Mouse (Mus musculus) heart, postnatal 14 days (tissue): ENCODE measurements around the gene Sectm1a. TPM values are rescaled to one million over a fixed set of nuclear protein-coding genes. Genes with fewer than 3 reads are reported as not detected.
A peak's percentile ranks its signal among the peaks of the same experiment; 100 is the strongest.
"Not testable (repeated sequence)": the region's sequence is repeated elsewhere in the genome, so short reads cannot be mapped to it uniquely, and the experiment has no call there.

Experiments
- DNase-seq, 2 experiments: peaks; one replicate each; pipeline ENCODE4 v3.0.0; 2021 to 2022
- intact Hi-C: fragments of 180-260 bp; cut with DNase I; formaldehyde crosslinking; loops from one replicate; pipeline ENCODE4 v1.15.1; 2025
- total RNA-seq, 2 experiments: library from RNA; stranded (reverse); gene quantifications; 2 replicates each; pipeline ENCODE4 v1.2.3; 2021

The Sectm1a gene
- total RNA-seq, 2 experiments from 2014 or later: not detected

DNA sequence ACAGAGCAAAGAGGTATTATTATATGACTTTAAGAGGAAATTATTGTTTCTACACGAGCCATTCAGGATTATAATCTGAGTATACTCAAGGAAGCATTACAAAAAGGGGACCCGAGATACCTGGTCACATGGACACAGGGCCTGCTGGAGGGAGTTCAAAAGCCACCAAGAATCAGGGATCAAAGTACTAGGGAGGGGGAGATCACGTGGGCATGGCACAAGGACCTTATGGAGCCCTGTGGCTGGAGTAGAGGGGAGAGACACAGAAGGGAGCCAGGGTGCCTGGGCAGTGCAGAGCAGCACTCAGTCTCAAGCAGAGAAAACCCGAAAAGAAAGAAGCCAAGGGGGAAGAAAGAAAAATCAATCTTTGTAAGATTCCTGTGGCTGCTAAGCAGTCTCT is 28.6 kb downstream of the Sectm1a start:
- intact Hi-C loops: no loop called here
- no peak for DNase-seq

GRCm38 (mm10) chr11:121051793-121052192 is 29.2 kb downstream of the Sectm1a start:
- peak; percentile 17 to 21 for DNase-seq
- intact Hi-C loops: no loop called here

- DNase-seq: no peak
- intact Hi-C loops: no loop called here
Observed at GRCm38 (mm10) chr11:121049840-121050239, 31.2 kb downstream of the Sectm1a start.

DNA sequence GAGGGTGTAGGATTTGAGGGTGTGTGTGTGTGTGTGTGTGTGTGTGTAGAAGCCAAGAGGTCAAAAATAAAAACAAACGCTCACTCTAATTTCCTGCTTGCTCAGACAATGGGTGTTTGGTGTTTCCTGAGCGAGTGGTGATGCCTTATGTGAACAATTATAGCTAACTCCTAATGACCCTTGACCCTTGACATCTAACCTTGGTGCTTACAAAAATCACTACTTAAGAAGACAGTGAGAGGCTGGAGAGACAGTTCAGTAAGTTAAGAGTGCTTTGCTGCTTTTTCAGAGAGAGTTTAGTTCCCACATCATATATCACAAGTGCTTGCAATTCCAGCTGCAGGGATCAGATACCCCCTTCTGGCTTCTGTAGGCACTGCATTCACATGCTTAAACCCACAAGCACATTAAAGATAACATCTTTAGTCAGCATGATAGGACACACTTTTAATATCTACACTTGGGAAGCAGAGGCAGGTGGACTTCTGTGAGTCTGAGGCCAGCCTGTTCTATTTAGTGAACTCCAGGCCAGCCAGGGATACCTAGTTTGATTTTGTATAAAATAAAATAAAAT is 33.1 kb downstream of the Sectm1a start:
- no peak for DNase-seq
- intact Hi-C loops: no loop called here

- DNase-seq: no peak
- intact Hi-C loops: no loop called here
Observed at GRCm38 (mm10) chr11:121045286-121045685, 35.7 kb downstream of the Sectm1a start.

- intact Hi-C loops, DNase-seq: not testable (repeated sequence)
Observed at GRCm38 (mm10) chr11:121043025-121043424, 38.0 kb downstream of the Sectm1a start.

DNA sequence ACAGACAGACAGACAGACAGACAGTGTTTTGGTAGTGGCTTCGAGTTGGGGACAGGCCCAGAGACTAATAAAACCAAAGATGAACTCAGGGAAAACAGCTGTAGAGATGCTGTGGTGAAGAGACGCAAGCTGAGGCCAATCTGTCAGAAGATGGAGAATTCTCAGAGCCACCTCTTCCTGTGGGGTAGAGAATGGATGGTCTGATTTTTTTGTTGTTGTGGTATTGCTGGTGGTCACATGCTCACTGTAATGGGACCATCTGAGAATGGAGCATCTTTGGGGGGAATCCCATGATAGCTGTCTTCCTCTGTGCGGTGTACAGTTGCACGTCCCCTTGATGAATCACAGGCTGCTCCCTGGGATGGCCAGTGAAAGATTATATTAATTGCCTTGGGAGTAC is 38.5 kb downstream of the Sectm1a start:
- no peak for DNase-seq
- intact Hi-C loops: no loop called here

GRCm38 (mm10) chr11:121041636-121042035 is 39.4 kb downstream of the Sectm1a start:
- DNase-seq: no peak
- intact Hi-C loops: loop anchor here (1.0 to 2.0 kb wide), 3 partner anchors 23 to 321 kb away; no protein-coding TSS in a partner anchor

DNA sequence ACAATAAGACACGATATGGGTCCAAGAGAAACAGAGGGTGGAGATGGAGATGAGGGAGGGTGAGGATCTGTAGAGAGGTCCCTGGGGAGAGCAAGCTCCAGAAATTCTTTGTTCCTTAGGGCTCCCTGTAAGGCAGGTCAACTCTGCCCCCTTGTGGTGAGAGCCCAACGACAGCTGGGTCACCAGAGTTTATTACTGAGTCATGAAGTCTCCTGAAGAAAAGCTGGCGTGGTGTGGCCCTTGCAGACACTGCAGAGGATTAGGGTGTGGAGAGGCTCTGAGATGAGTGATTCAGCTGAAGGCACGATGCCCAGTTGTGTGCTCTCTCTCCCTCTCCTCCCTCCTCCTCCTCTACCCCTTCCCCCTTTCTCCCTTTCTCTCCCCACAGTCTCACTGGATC is 39.8 kb downstream of the Sectm1a start:
- intact Hi-C loops: loop anchor here (1.0 to 2.0 kb wide), 3 partner anchors 22 to 321 kb away; no protein-coding TSS in a partner anchor
- peak; percentile 82 to 91 for DNase-seq

DNA sequence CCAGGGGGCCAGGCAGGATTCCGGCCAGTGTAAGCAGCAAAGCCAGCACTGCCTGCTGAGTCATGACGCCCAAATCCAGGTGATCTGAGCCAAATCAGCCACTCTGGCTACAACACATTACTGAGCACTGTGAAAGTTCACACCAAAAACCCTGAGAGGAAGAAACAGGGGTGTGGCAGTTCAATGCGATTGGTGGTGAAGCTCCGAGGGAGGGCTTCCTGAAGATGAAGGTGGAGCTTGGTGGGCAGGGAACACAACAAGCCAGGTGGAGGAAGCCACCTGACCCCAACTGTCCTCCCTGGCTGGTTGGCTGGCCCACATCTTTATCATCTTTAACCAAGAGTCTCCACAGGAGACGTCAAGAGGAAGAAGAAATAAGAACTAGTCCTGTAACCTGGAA is 41.7 kb downstream of the Sectm1a start, which contains the start of gene Cd7:
Gene Cd7, minus strand, starts transcription at position 117 of the 400 bp plus-strand sequence.
- intact Hi-C loops: no loop called here
- no peak for DNase-seq

DNA sequence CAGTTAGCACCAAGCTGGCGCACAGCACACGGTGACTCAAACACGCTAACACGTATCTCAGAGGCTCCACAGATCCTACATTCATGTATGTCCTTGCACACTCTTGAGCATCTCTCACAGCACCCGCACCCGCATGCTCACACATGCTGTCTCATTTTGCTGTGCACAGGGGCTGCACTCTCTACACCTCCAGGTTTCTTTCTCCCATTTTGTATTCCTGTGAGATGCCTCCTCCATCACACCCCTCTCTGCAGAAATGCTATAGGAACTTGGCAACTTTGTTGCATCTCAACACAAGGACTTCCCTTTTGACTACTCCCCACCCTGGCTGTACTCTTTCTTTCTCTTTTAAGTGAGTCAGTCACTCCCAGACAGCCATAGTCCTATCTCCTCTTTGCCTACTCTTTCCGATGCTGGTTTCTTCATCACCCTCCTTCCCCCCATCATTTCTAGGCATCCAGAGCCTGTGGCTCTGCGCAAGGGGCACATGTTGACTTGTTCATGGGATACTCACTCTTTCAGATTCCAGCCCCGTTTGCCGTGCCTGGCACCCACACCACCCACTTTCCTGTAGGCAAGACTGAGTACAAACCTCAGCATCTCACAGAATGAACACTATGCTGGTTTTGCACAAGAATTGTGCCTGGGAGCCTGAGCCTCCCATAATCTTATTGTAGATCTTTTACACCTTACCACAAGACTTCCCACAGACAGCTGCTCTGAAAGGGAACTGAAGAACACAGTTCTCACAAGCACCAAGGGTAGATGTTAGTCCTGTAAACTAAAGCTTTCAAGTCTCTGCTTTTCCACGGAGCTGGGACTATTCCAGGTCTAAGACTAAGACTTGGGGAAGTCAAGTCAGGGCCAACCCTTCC is 42.4 kb downstream of the Sectm1a start:
- intact Hi-C loops: no loop called here
- DNase-seq: no peak

GRCm38 (mm10) chr11:121033118-121033517 is 47.9 kb downstream of the Sectm1a start:
- DNase-seq: no peak
- intact Hi-C loops: no loop called here

DNA sequence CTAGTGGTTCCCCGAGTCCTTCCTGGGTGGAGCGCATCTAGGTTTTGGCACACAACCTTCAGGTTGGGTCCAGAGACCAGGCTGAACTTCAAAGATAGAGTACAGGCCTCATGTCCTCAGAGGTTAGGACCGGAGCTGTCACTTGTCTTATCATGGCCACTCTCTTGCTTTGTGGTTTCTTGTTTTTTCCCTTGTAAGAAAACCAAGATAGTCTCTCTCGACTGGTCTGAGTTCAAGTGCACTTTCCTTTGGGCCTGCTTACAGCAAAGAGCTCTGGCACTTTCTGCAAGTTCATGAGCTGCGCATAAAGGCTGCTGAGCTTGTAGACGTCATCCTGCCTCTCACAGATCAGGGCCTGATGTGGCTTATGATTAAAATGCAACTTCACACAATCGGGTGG is 53.8 kb downstream of the Sectm1a start:
- intact Hi-C loops: no loop called here
- DNase-seq: no peak

DNA sequence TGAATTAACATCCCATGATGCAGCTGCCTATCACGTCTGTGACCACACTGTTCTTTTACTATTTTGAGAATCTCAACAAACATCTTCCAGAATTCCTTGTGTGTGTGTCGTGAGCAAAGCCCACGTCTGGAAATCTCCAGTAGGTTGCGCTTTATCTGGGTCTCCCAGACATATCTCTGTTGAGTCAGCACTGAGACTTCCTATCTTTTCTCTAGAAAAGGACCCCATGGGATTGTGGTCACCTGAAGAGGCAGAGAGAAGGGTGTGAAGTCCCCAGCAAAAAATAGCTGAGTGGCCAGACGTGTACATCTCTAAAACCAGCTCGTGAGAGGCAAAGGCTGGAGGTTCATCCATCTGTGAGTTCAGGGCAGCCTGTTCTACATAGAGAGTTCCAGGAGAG is 56.9 kb downstream of the Sectm1a start:
- no peak for DNase-seq
- intact Hi-C loops: no loop called here

GRCm38 (mm10) chr11:121019501-121019900 is 61.5 kb downstream of the Sectm1a start:
- intact Hi-C loops: loop anchor here (2.0 kb wide), 2 partner anchors 21 to 183 kb away; no protein-coding TSS in a partner anchor
- no peak for DNase-seq

DNA sequence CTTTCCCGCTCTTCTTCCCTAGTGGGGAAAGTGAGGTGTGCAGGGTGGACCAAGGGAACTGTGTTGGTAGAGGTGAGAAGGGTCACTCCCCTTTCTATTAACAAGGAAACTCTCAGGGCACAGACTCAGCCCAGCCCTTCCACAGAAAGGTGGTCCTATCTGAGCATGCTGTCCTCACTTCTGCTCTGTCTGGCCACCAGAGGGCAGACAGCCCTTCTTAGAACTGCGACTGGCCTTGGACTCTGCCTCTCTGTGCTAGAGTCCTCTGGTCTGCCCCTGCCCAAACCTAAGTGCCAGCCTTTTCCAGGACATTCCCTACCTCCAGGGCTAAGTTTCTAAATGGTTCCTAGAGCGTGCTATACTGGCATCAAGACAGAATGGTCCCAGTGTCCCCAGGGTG is 63.3 kb downstream of the Sectm1a start:
- intact Hi-C loops: loop anchor here (2.0 kb wide), 2 partner anchors 23 to 185 kb away; no protein-coding TSS in a partner anchor

More for the DNA sequence above, 63.3 kb downstream of the Sectm1a start:
- peak; percentile 68 to 78 for DNase-seq

Other genes starting within 250 kb of the Sectm1a start
- 1 to 10 TPM; 1.2 to 1.6 TPM for gene Ccdc57, start 148.3 kb downstream of the Sectm1a start, total RNA-seq
- gene Slc16a3, start 132.7 kb downstream of the Sectm1a start, total RNA-seq: 1 to 10 TPM; 1.9 to 2.2 TPM
- 10 to 100 TPM; 70.8 to 73.8 TPM for gene Csnk1d, start 89.9 kb downstream of the Sectm1a start, total RNA-seq
- under 1 TPM in 1 of 2 experiments, not detected in 1; 0.29 TPM for gene Cd7, start 41.8 kb downstream of the Sectm1a start, total RNA-seq
- not detected for gene Sectm1b, start 17.7 kb downstream of the Sectm1a start, total RNA-seq
- gene Tex19.2, start 37.5 kb upstream of the Sectm1a start, total RNA-seq: not detected
- gene Tex19.1, start 64.9 kb upstream of the Sectm1a start, total RNA-seq: not detected
- gene Uts2r, start 79.1 kb upstream of the Sectm1a start, total RNA-seq: under 1 TPM; 0.24 to 0.43 TPM
- gene Hexdc, start 123.2 kb upstream of the Sectm1a start, total RNA-seq: 1 to 10 TPM; 9.4 to 9.5 TPM
- 10 to 100 TPM; 14.4 to 18.4 TPM for gene Ogfod3, start 123.5 kb upstream of the Sectm1a start, total RNA-seq
- 10 to 100 TPM; 10.1 to 12.1 TPM for gene Cybc1, start 148.1 kb upstream of the Sectm1a start, total RNA-seq
- gene Narf, start 156.0 kb upstream of the Sectm1a start, total RNA-seq: 100 to 1,000 TPM; 102 to 103 TPM
- 10 to 100 TPM; 19.9 to 23.7 TPM for gene Foxk2, start 178.8 kb upstream of the Sectm1a start, total RNA-seq